Mouse (Mus musculus) heart, postnatal 0 days (tissue): ENCODE results near the gene Ptpro. TPM values are rescaled to one million over a fixed set of nuclear protein-coding genes. Genes with fewer than 3 reads are reported as not detected.

ENCODE experiments used
- ATAC-seq: fragments of 200-750 bp; cut with Nextera tagmentation; 2 replicates; pipeline ENCODE4 v1.8.0; 2017; ENCODE audit warnings: low read depth, moderate number of reproducible peaks, moderate library complexity; ENCODE audit not compliant: insufficient read depth
- DNase-seq: peaks from one replicate; pipeline ENCODE4 v3.0.0-alpha.2; 2016; ENCODE audit warnings: low spot score
- H3K27ac ChIP-seq: fragments of 300-500 bp; sonication (generic); 2 replicates; pipeline ENCODE4 v1.5.1; 2014; ENCODE audit warnings: low read depth, mild to moderate bottlenecking
- H3K27me3 ChIP-seq: fragments of 300-500 bp; sonication (generic); 2 replicates; pipeline ENCODE4 v1.6.1; 2014; ENCODE audit warnings: low read length, mixed read lengths; ENCODE audit not compliant: control insufficient read depth, insufficient read depth
- H3K36me3 ChIP-seq: fragments of 300-500 bp; sonication (generic); replicated peaks from 2 replicates; pipeline ENCODE4 v1.6.1; 2014; ENCODE audit warnings: low read length, mixed read lengths; ENCODE audit not compliant: control insufficient read depth, insufficient read depth
- H3K4me1 ChIP-seq: fragments of 300-500 bp; sonication (generic); 2 replicates; pipeline ENCODE4 v1.6.1; 2014; ENCODE audit warnings: antibody characterized with exemption; ENCODE audit not compliant: control insufficient read depth, insufficient read depth
- H3K4me2 ChIP-seq: fragments of 300-500 bp; sonication (generic); 2 replicates; pipeline ENCODE4 v1.6.1; 2014; ENCODE audit warnings: low read depth, mild to moderate bottlenecking, low read length, moderate library complexity
- H3K4me3 ChIP-seq: fragments of 300-500 bp; sonication (generic); 2 replicates; pipeline ENCODE4 v1.5.1; 2014; ENCODE audit warnings: low read depth, low read length
- H3K9ac ChIP-seq: fragments of 300-500 bp; sonication (generic); replicated peaks from 2 replicates; pipeline ENCODE4 v1.6.1; 2014; ENCODE audit warnings: low read depth, low read length, mixed read lengths
- H3K9me3 ChIP-seq: fragments of 300-500 bp; sonication (generic); replicated peaks from 2 replicates; pipeline ENCODE4 v1.6.1; 2016; ENCODE audit warnings: low read length; ENCODE audit not compliant: control insufficient read depth
- CTCF ChIP-seq: IDR thresholded peaks from 2 replicates; pipeline ENCODE4 v1.5.1; 2016; ENCODE audit warnings: antibody characterized with exemption, control low read depth, low read depth
- EP300 ChIP-seq: IDR thresholded peaks from 2 replicates; pipeline ENCODE4 v1.6.1; 2016; ENCODE audit warnings: antibody characterized with exemption, low read depth
- WGBS: fragments of 180-500 bp; shearing (Covaris S2); extraction: QIAGEN DNeasy Blood & Tissue Kit; methylation state at CpG from one replicate; pipeline ENCODE4 v1.1.7; 2014; 5-methylcytosine and 5-hydroxymethylcytosine counted together
- polyA plus RNA-seq: library from polyadenylated mRNA; unstranded; fragments of >200 nt; fragmentation: Nextera tagmentation; extraction: Ambion mirVana; gene quantifications from 2 replicates; pipeline ENCODE4 v1.2.1, GENCODE M21; 2015
- total RNA-seq: library from RNA; depleted of rRNA; stranded (reverse); fragments of >200 nt; gene quantifications from 2 replicates; pipeline ENCODE4 v1.2.3, GENCODE M21; 2014; ENCODE audit warnings: low replicate concordance; rRNA removed

Ptpro gene
- total and polyA plus RNA-seq, 2 experiments from 2014 or later, result 2.3 to 3.6 TPM

DNA sequence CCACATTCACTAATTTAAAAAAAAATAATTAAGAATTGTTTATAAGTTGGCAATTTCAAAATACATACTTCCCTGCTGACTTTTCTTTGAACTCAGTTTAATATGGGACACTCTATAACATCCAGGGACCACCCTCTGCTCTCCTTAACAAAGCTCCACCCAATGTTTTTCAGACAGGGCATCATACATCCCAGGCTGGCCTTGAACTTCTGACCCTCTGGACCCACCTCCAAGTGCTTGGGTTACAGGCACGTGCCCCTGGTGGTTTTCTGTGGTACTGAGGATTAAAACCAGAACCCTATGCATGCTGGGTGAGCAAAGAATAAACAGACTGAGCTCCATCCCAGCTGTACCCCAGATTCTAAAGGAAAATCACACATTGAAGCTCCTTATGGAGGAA is 251.9 kb downstream of the Ptpro start:
- DNase-seq (no peak), ATAC-seq (no peak)
- 54% methylated on average over 1 of the region's 1 CpGs for WGBS

GRCm38 (mm10) chr6:137505555-137506227 is 253.6 kb downstream of the Ptpro start:
- no peak overlapping the region for H3K27ac ChIP-seq
- H3K9ac ChIP-seq, result no peak overlapping the region
- no peak for TF ChIP-seq CTCF
- no peak for TF ChIP-seq EP300
- H3K4me3 ChIP-seq, result no peak overlapping the region
- H3K27me3 ChIP-seq, result no peaks in the 10 kb centered on the region
- no peak for DNase-seq
- H3K36me3 ChIP-seq, result peaks cover 28% of the 10 kb centered on the region
- no peaks in the 10 kb centered on the region for H3K4me1 ChIP-seq
- ATAC-seq, result no peak; the same call in 1 of the 2 replicates
- no peaks in the 10 kb centered on the region for H3K9me3 ChIP-seq
- no peak overlapping the region for H3K4me2 ChIP-seq
- WGBS, result 58% methylated on average over 3 of the region's 3 CpGs

More for the DNA sequence above, 251.9 kb downstream of the Ptpro start:
- Histone ChIP-seq H3K27me3 (no peaks in the 10 kb centered on the region), H3K9ac (no peak overlapping the region), H3K4me3 (no peak overlapping the region), H3K4me1 (no peaks in the 10 kb centered on the region), H3K4me2 (no peak overlapping the region), H3K27ac (no peak overlapping the region), H3K36me3 (peaks cover 26% of the 10 kb centered on the region), H3K9me3 (no peaks in the 10 kb centered on the region)
- TF ChIP-seq EP300 (no peak), CTCF (no peak)

DNA sequence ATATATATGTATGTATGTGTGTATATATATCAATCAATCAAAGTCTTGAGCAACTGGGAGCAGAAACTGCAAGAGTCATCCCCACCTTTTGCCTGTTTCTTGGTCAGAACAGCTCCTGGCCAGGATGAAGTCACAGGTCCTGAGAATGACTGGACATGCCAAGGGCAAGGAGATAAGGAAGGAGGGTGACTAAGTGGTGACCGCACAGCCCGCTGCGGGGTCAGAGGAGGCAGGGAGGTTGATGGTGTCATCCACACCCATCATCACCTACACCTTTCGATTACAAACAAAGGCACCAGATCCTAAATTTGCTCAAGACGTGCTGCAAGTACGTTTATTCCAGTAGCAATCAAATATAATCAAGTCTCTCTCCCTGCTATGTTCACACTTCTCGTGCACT is 254.4 kb downstream of the Ptpro start:
- Histone ChIP-seq H3K9ac (no peak overlapping the region), H3K36me3 (peaks cover 28% of the 10 kb centered on the region), H3K4me3 (no peak overlapping the region)

GRCm38 (mm10) chr6:137508936-137509335 is 256.8 kb downstream of the Ptpro start:
- Histone ChIP-seq H3K4me3 (no peak overlapping the region), H3K9ac (no peak overlapping the region), H3K4me2 (no peak overlapping the region), H3K36me3 (peaks cover 28% of the 10 kb centered on the region), H3K4me1 (no peaks in the 10 kb centered on the region), H3K27me3 (no peaks in the 10 kb centered on the region), H3K9me3 (no peaks in the 10 kb centered on the region), H3K27ac (no peak overlapping the region)
- WGBS, result 94% methylated on average over 19 of the region's 19 CpGs
- no peak for TF ChIP-seq CTCF
- TF ChIP-seq EP300, result no peak
- DNase-seq, result no peak
- ATAC-seq, result no peak

More for the DNA sequence above, 254.4 kb downstream of the Ptpro start:
- no peaks in the 10 kb centered on the region for H3K27me3 ChIP-seq
- no peak overlapping the region for H3K27ac ChIP-seq
- no peaks in the 10 kb centered on the region for H3K9me3 ChIP-seq
- DNase-seq (no peak), ATAC-seq (no peak)
- H3K4me2 ChIP-seq, result no peak overlapping the region
- no peak for TF ChIP-seq CTCF
- no peak for TF ChIP-seq EP300
- H3K4me1 ChIP-seq, result no peaks in the 10 kb centered on the region
- 58% methylated on average over 7 of the region's 7 CpGs for WGBS

DNA sequence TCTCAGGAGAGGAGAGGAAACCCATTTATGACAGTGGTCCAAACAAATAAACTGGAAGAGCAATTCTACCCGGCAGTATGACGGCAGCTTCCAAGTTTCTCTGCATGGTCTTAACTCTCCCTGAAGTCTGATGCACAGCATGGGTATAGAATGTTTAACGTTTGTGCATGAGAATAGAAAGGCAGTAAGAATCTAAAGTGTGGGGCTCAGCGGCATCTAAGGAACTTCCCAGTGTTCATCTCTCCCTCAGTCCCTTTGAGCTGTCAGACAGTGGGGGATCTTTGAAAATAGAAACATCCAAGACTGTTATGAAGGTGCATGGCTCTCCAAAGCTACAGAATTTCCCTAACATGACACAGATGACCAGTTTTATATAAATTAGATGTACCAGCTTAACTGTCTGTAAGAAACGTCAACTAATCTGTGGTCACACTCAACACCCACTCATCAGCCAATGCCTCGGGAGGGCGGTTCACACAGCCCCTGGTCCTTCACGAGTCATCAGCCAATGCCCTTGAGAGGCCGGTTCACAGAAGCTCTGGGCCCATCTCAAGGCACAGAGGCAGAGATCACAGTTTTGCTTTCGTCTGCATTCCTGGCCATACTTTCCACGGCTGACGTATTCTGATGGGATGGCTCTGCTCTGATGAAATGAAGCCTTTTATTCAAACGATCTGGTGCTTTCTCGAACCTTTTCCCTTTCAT is 257.4 kb downstream of the Ptpro start:
- WGBS, result 49% methylated on average over 14 of the region's 14 CpGs
- TF ChIP-seq EP300, result no peak
- no peak for TF ChIP-seq CTCF
- ATAC-seq (no peak), DNase-seq (no peak)
- H3K27ac ChIP-seq, result no peak overlapping the region
- no peaks in the 10 kb centered on the region for H3K9me3 ChIP-seq
- H3K4me3 ChIP-seq, result no peak overlapping the region
- H3K27me3 ChIP-seq, result no peaks in the 10 kb centered on the region
- peaks cover 28% of the 10 kb centered on the region for H3K36me3 ChIP-seq
- no peak overlapping the region for H3K4me2 ChIP-seq
- no peak overlapping the region for H3K9ac ChIP-seq
- H3K4me1 ChIP-seq, result no peaks in the 10 kb centered on the region

DNA sequence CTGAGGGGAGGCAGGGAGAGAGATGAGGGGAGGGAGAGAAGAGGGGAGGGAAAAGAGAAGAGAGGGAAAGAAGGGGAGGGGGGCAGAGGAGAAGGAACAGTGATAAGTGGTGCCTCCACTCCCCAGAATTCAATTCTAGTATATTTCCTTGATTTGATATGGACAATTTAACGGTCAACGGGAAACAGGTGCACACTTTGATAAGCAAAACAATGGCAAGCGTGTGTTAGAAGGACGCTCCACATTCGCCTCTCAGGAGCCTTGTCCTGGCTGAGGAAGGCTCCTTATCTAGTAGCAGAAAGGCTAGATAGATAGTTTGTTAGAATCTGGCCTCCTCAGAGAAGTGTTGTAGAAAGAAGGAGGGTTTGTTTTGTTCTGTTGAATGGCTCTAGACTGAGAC is 260.6 kb downstream of the Ptpro start:
- Histone ChIP-seq H3K4me1 (no peaks in the 10 kb centered on the region; the same call in 1 of the 2 replicates), H3K4me2 (no peak overlapping the region), H3K27me3 (no peaks in the 10 kb centered on the region), H3K36me3 (peaks cover 19% of the 10 kb centered on the region; the same call in 1 of the 2 replicates), H3K4me3 (no peak overlapping the region), H3K27ac (no peak overlapping the region), H3K9me3 (no peaks in the 10 kb centered on the region), H3K9ac (no peak overlapping the region)
- ATAC-seq (peak; percentile 17; the same call in 1 of the 2 replicates), DNase-seq (no peak)
- WGBS, result 26% methylated on average over 5 of the region's 5 CpGs
- no peak for TF ChIP-seq CTCF
- no peak for TF ChIP-seq EP300

Other genes with a start within 250 kb of the Ptpro start
- gene Rerg, start 81.8 kb upstream of the Ptpro start, total RNA-seq, result 0.88 and 1.6 TPM in 2 replicates
- gene Rerg, start 81.8 kb upstream of the Ptpro start, polyA plus RNA-seq, result 4.3 and 5.1 TPM in 2 replicates